Mouse (Mus musculus): ENCODE measurements around the gene Ube2g1.

DNA sequence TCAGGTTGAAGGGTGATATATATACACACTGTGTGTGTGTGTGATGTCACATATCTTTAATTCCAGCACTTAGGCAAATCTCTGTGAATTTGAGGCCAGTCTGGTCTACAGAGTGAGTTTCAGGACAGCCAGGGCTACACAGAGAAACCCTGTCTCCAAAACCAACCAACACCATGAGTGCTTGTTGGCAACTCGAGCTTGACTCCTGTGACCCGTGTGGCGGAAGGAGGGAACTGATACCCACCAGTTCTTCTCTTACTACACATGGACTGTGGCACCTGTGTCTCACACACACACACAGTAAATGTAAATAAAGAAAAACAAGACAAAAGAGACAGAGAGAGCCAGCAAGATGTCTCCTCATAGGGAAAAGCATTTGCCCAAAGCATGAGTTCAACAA, 46.4 kb upstream of the Ube2g1 start:
- TF ChIP-seq CTCF (IDR thresholded peaks at IDR 0.05; ENCODE audit: low read depth, low read length), result no peak
- no peak for TF ChIP-seq POLR2A (IDR thresholded peaks at IDR 0.05; ENCODE audit: extremely low read depth, insufficient read depth, low read length)

Data from liver, adult 2 months (tissue).